Mouse (Mus musculus): Measurements from ENCODE around the gene Olfr557.

Olfr557 gene

DNA sequence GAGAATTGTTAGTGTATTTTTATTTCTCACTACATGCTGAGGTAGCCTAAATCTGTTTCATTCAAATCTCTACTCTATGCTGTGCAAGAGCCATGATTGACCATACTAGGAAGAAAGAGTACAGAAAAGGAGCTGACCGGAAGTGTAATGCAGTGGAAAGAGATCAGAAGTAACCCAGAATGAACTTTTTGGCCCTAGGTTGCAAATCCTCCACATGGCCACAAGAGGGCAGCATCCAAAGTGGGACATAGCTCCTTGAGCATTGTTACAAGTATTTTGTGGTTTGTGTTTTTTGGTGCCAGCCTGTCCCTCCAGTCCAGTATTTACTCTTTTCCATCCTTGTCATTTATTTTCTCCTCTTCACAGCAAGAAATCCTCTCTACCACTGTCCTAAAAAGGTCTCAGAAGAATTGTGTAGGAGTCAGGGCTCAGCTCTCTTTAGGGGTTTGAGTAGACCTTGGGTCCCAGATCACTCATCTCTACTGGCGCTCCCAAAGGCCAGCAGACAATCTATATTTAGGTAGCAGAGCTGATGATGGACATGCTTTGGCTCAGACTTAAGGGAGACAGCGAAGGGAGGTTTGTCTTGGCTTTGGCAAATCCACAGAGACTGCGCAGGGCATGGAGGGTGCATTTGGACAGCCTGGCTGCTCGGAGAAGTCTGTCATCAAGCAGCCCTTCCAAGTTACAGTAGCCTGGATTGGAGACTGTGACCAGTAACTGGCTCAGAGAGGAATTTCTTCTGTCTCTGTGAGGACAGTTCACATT is at the start of gene Olfr557:
Gene Olfr557, plus strand, starts transcription at position 553 of the 768 bp plus-strand sequence.
- ChIA-PET POLR2A (no interaction called here), CTCF (interaction anchor here (0.5 to 2.2 kb wide), 23 partner anchors 8 to 1111 kb away, joined by 3 to 19 read pairs (median 4); partner anchors contain the start of genes Trim68 (in 3 of the 4), Olfr556 (in 1 of the 4) and Olfr571 (in 1 of the 4))

GRCm38 (mm10) chr7:102658523-102658922 is 37.2 kb upstream of the Olfr557 start, which contains the start of gene Olfr555:
Gene Olfr555 (plus strand): TSS chr7:102658823.
- POLR2A ChIA-PET = no interaction called here
- CTCF ChIA-PET = no interaction called here

GRCm38 (mm10) chr7:102664599-102664998 is 31.1 kb upstream of the Olfr557 start, which contains the start of gene Olfr556:
Gene Olfr556 (plus strand): TSS chr7:102664899.
- POLR2A ChIA-PET = interaction anchor here in 1 of 4 experiments (0.9 kb wide), 1 partner anchor 23 kb away, joined by 3 read pairs; the partner anchor contains the start of gene Trim68
- CTCF ChIA-PET = interaction anchor here in 2 of 4 experiments (0.5 to 1.3 kb wide), 5 partner anchors 28 to 255 kb away, joined by 3 to 6 read pairs (median 4); partner anchors contain the start of gene Olfr557 (in 1 of the 2)

DNA sequence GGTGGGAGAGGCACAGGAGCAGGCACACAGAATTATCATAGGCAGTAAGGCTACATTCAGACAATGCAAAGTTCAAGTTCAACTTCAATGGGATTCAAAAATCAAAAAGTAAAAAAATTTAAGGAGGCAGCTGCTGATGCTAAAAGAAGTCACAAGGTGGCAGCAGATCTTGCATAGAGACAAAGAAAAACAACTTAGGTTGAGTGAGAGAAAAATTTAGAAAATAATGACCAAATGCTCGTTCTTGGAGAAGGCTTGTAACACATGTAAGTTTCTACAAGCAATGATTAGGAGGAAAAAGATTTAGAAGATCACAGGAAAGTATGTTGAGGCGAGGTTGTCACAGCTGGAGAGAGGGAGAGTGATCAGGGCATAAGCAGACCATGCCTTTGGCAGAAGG is 30.3 kb upstream of the Olfr557 start:
- CTCF ChIA-PET = interaction anchor here in 2 of 4 experiments (1.2 to 1.3 kb wide), 4 partner anchors 29 to 254 kb away, joined by 3 to 6 read pairs (median 4); partner anchors contain the start of gene Olfr557 (in 1 of the 2)
- POLR2A ChIA-PET = interaction anchor here in 1 of 4 experiments (0.9 kb wide), 1 partner anchor 22 kb away, joined by 3 read pairs; the partner anchor contains the start of gene Trim68

GRCm38 (mm10) chr7:102676225-102676624 is 19.5 kb upstream of the Olfr557 start:
- CTCF ChIA-PET = no interaction called here
- POLR2A ChIA-PET = no interaction called here

- ChIA-PET POLR2A (no interaction called here), CTCF (no interaction called here)
Observed at GRCm38 (mm10) chr7:102681916-102682315, 13.8 kb upstream of the Olfr557 start.

GRCm38 (mm10) chr7:102686944-102687501 is 8.7 kb upstream of the Olfr557 start, which contains the start of gene Trim68:
Gene Trim68 (minus strand): TSS chr7:102687327.
- POLR2A ChIA-PET = interaction anchor here in 3 of 4 experiments (0.5 to 0.9 kb wide), 4 partner anchors 8 to 174 kb away, joined by 3 read pairs; partner anchors contain the start of gene Olfr556 (in 1 of the 3)

DNA sequence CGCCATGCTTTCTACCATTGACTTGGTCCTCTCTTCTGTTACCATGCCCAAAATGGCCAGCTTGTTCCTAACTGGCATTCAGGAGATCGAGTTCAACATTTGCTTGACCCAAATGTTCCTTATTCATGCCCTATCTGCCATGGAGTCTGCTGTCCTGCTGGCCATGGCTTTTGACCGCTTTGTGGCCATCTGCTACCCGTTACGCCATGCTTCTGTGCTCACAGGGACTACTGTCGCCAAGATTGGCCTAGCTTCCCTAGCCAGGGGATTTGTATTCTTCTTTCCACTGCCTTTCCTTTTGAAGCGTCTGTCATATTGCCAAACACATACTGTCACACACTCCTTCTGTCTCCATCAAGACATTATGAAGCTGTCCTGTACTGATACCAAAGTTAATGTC is 2.8 kb downstream of the Olfr557 start:
- CTCF ChIA-PET = no interaction called here
- POLR2A ChIA-PET = no interaction called here

More at GRCm38 (mm10) chr7:102686944-102687501, 8.7 kb upstream of the Olfr557 start, which contains the start of gene Trim68:
- CTCF ChIA-PET = interaction anchor here in 3 of 4 experiments (1.0 to 1.6 kb wide), 4 partner anchors 8 to 174 kb away, joined by 4 to 12 read pairs (median 5); partner anchors contain the start of gene Olfr557 (in 3 of the 3)

DNA sequence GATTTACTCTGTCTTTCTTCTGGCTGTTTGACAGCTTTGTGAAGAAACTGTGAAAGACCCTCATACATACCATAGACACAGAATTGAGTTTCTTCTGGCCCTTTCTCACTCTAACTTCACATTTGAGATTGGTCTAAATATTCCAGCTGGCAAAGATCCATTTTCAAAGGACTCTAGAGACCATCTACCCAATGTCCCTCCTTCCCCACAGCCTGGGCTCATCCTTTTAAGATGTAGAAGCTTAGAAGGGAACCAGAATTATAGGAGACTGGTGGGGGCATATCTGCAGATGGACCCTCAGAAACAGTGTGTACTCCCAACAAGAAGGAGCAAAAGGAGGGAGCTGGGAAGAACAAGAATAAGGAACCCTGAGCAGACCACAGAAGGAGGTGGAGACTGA is 6.2 kb downstream of the Olfr557 start, which contains the start of gene Olfr558:
Gene Olfr558, plus strand, starts transcription at position 301 of the 400 bp plus-strand sequence.
- ChIA-PET POLR2A (no interaction called here), CTCF (no interaction called here)

- ChIA-PET CTCF (no interaction called here), POLR2A (no interaction called here)
Observed at GRCm38 (mm10) chr7:102718970-102719369, 23.3 kb downstream of the Olfr557 start, which contains the start of gene Olfr33. Gene Olfr33 (minus strand): TSS chr7:102719070.

DNA sequence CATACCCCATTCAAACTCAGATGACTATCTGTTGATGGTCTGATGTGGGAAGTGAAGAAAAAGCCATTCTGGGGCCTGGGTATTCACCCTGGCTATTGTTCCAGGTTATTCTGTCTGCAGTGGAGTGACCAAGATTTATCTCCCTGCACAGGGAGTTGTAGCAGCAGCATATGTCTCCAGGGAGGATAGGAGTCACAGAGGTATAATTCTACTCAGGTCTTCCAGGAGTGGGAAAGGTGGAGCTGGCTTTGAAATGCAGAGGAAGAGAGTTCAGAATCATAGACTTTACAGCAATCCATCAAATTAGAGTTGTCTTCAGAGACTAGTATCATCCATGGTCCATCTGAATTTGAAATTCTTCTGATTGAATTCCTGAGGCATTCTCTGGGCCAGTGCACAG is 31.7 kb downstream of the Olfr557 start, which contains the start of gene Olfr559:
Gene Olfr559, minus strand, starts transcription at position 101 of the 400 bp plus-strand sequence.
- ChIA-PET CTCF (no interaction called here), POLR2A (no interaction called here)

GRCm38 (mm10) chr7:102733793-102734192 is 38.1 kb downstream of the Olfr557 start:
- ChIA-PET CTCF (no interaction called here), POLR2A (no interaction called here)

GRCm38 (mm10) chr7:102737705-102738104 is 42.0 kb downstream of the Olfr557 start:
- ChIA-PET POLR2A (interaction anchor here in 1 of 4 experiments (1.2 kb wide), 1 partner anchor 11 kb away, joined by 3 read pairs; no protein-coding TSS in a partner anchor), CTCF (no interaction called here)
